Mouse (Mus musculus): ENCODE data around the gene Vmn1r189. TPM values are rescaled to one million over a fixed set of nuclear protein-coding genes. Genes with fewer than 3 reads are reported as not detected.
"Not testable (repeated sequence)": the region's sequence is repeated elsewhere in the genome, so short reads cannot be mapped to it uniquely, and the experiment has no call there.

The Vmn1r189 gene
- not detected in 2 replicates for polyA plus RNA-seq (2011; ENCODE audit: insufficient read depth, insufficient read length, low replicate concordance, missing spikeins)

DNA sequence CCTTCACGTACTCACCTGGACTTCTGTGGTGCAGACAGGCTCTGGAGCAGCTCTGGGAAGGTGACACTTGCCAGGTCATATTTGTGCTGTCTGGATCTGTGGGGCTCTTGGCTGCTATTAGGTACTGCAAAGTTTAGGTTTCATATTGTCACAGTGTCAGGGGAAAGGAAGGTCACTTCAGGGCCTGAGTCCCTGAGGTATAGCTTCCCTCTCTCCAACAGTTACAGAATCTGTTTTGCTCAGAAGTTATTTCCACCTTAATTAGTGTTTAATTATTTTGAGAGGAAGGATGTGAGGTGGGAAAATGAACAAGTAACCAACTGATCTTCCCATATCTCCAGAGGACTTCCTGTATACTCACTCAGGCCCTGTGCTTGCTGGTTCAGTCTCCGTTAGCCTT lies at the start of gene Vmn1r189:
Gene Vmn1r189 (minus strand): TSS at position 101 of the 400 bp plus-strand sequence.
- H3K4me3 ChIP-seq (replicated peaks; ENCODE audit: control insufficient read depth, low read depth, low read length); H3K27ac ChIP-seq (ENCODE audit: control insufficient read depth, insufficient read depth, low read depth, low read length, poor library complexity); H3K4me1 ChIP-seq (ENCODE audit: control insufficient read depth, insufficient read depth, low read length): not testable (repeated sequence)
- 68% methylated on average over 2 of the region's 2 CpGs for WGBS

DNA sequence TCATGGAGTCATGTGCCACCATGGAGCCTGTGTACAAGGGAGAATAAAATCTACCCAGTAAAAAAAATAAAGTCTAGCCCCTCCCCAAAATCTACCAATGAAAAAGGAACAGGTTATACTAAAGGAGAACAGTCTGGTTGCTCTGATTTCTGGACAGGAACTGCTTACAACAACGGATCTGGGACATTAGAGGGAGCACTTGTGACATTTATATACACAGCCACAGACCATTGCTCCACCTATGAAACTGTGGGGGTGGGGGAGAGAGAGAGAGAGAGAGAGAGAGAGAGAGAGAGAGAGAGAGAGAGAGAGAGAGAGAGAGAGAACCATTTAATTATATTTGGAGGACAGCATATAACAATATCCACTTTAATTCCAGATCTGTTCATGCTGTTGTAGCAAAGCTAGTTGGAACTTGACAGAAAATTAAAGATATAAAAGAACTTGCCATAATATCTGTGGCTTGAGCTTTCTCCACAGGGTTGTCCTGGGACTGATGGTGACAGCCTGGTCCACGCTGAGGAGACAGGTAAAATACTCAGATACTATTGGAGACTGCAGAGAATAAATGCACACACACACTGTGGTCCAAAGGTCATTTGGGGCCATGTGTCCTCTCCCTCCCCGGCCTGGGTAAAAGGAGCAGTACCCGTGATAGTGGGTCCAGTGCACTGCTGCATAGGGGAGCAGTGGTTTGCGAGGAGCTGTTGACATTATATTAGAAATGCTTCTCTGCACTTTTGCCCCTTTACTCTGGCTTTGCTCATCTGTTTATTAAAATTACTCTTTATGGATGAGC lies 31.1 kb upstream of the Vmn1r189 start:
- H3K4me3 ChIP-seq (replicated peaks; ENCODE audit: control insufficient read depth, low read depth, low read length); H3K27ac ChIP-seq (ENCODE audit: control insufficient read depth, insufficient read depth, low read depth, low read length, poor library complexity); H3K4me1 ChIP-seq (ENCODE audit: control insufficient read depth, insufficient read depth, low read length): not testable (repeated sequence)
- WGBS, result 64% methylated on average over 5 of the region's 5 CpGs

DNA sequence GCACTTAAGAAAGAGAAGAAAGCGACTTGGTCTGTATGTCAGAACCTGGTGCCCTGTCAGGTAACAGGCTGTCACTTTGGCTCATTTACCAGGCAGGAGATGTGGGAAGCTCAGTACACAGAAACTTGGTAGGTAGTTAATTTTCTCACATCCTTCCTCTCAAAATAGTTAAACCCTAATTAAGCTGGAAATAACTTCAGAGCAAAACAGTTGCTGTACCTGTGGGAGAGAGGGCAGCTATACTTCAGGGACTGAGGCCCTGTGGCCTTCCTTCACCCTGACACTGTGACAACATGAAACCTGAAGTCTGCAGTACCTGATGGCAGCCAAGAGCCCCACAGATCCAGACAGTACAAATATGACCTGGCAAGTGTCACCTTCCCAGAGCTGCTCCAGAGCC lies 21.5 kb downstream of the Vmn1r189 start, which contains the start of gene Vmn1r188:
Gene Vmn1r188 (plus strand): TSS at position 301 of the 400 bp plus-strand sequence.
- 84% methylated on average over 1 of the region's 1 CpGs for WGBS
- H3K4me1 ChIP-seq (ENCODE audit: control insufficient read depth, insufficient read depth, low read length); H3K27ac ChIP-seq (ENCODE audit: control insufficient read depth, insufficient read depth, low read depth, low read length, poor library complexity); H3K4me3 ChIP-seq (replicated peaks; ENCODE audit: control insufficient read depth, low read depth, low read length): not testable (repeated sequence)

DNA sequence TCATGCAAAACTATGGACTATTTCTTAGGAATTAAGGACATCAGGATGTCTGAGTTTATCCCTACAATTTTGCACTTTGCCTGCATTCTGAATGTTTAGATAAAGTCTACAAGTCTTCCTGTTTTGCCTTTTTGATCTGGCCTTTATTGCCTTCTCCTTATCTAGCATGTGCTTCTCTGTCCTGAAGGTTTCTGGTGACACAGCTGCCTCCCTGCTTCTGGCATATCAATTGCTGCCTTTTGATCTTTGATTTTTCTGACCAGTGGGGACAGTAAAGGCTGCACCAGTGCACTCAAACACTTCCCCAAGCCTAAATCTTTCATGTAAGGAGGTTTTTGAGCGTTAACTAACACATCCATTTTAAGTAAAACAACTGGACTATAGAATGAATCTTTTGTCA lies 42.2 kb downstream of the Vmn1r189 start:
- WGBS, result 50% methylated on average over 1 of the region's 1 CpGs
- TF ChIP-seq POLR2A (IDR thresholded peaks at IDR 0.05; ENCODE audit: borderline replicate concordance, control insufficient read depth, low read depth, low read length), result no peak
- no peak for TF ChIP-seq CTCF (IDR thresholded peaks at IDR 0.05; ENCODE audit: control insufficient read depth, insufficient read depth, low read length)

DNA sequence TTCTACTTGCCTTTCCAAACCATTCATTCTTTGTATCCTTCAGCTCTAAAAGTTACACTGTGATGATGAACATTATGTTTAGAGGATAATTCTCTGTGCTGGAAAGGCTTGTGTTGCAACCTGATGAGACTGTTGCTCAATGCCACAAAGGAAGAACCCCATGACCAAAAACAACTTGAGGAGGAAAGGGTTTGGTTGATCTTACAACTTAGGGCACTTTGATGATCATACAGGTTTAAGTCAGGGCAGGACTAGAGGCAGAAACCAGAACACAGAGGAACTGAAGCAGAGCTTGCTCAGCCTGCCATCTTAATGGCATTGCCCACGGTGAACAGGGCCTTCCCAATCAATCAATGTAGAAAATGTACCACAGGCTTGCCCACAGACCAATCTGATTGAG lies 44.2 kb downstream of the Vmn1r189 start:
- H3K4me3 ChIP-seq (replicated peaks; ENCODE audit: control insufficient read depth, low read depth, low read length), result no peak overlapping the region
- 39% methylated on average over 1 of the region's 1 CpGs for WGBS
- H3K27ac ChIP-seq (ENCODE audit: control insufficient read depth, insufficient read depth, low read depth, low read length, poor library complexity), result no peak overlapping the region
- H3K4me1 ChIP-seq (ENCODE audit: control insufficient read depth, insufficient read depth, low read length), result no peaks in the 10 kb centered on the region
- TF ChIP-seq CTCF (IDR thresholded peaks at IDR 0.05; ENCODE audit: control insufficient read depth, insufficient read depth, low read length) (no peak), POLR2A (IDR thresholded peaks at IDR 0.05; ENCODE audit: borderline replicate concordance, control insufficient read depth, low read depth, low read length) (no peak)

More for the DNA sequence above, 42.2 kb downstream of the Vmn1r189 start:
- Histone ChIP-seq H3K4me1 (ENCODE audit: control insufficient read depth, insufficient read depth, low read length) (no peaks in the 10 kb centered on the region), H3K4me3 (replicated peaks; ENCODE audit: control insufficient read depth, low read depth, low read length) (no peak overlapping the region), H3K27ac (ENCODE audit: control insufficient read depth, insufficient read depth, low read depth, low read length, poor library complexity) (no peak overlapping the region)

DNA sequence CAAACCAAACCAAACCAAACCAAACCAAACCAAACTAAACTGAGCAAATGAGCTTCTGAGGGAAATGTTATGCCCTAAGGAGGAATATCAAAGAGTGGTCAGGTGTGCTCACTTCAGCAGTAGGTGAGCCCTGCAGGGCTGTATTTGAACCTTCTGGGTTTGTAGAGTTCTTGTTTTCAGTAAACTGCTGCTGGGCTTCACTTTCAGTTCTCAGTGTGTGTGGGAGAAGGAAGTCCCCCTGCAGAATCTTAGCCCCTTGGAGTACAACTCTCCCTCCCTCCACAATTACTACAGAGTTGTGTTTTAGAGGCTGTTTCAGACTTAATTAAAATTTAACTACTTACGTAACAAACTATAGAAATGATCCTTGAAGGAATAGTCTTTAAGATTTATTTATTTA lies 51.9 kb downstream of the Vmn1r189 start:
- no peak overlapping the region for H3K4me3 ChIP-seq (replicated peaks; ENCODE audit: control insufficient read depth, low read depth, low read length)
- H3K27ac ChIP-seq (ENCODE audit: control insufficient read depth, insufficient read depth, low read depth, low read length, poor library complexity), result no peak overlapping the region
- H3K4me1 ChIP-seq (ENCODE audit: control insufficient read depth, insufficient read depth, low read length), result peaks cover 1% of the 10 kb centered on the region; the same call in 1 of the 2 replicates
- 92% methylated on average over 1 of the region's 1 CpGs for WGBS
- TF ChIP-seq CTCF (IDR thresholded peaks at IDR 0.05; ENCODE audit: control insufficient read depth, insufficient read depth, low read length) (no peak), POLR2A (IDR thresholded peaks at IDR 0.05; ENCODE audit: borderline replicate concordance, control insufficient read depth, low read depth, low read length) (no peak)

DNA sequence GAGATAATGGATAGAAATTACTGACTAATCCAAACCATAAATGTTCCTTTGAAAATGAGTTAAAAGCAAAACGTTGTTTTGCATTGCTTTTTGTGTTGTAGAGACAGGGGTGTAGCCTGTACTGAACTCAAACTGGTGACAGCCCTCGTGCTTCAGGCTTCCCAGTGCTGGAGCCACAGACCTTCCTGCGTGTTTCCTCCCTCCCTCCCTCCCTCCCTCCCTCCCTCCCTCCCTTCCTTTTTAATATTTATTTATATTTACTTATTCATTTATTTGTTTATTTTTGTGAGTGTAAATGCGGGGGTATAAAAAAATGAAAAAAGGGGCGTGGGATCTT lies 54.1 kb downstream of the Vmn1r189 start:
- no peak overlapping the region for H3K4me3 ChIP-seq (replicated peaks; ENCODE audit: control insufficient read depth, low read depth, low read length)
- TF ChIP-seq POLR2A (IDR thresholded peaks at IDR 0.05; ENCODE audit: borderline replicate concordance, control insufficient read depth, low read depth, low read length) (no peak), CTCF (IDR thresholded peaks at IDR 0.05; ENCODE audit: control insufficient read depth, insufficient read depth, low read length) (no peak)
- WGBS, result 9% methylated on average over 5 of the region's 5 CpGs
- H3K27ac ChIP-seq (ENCODE audit: control insufficient read depth, insufficient read depth, low read depth, low read length, poor library complexity), result no peak overlapping the region
- H3K4me1 ChIP-seq (ENCODE audit: control insufficient read depth, insufficient read depth, low read length), result peaks cover 1% of the 10 kb centered on the region; the same call in 1 of the 2 replicates

DNA sequence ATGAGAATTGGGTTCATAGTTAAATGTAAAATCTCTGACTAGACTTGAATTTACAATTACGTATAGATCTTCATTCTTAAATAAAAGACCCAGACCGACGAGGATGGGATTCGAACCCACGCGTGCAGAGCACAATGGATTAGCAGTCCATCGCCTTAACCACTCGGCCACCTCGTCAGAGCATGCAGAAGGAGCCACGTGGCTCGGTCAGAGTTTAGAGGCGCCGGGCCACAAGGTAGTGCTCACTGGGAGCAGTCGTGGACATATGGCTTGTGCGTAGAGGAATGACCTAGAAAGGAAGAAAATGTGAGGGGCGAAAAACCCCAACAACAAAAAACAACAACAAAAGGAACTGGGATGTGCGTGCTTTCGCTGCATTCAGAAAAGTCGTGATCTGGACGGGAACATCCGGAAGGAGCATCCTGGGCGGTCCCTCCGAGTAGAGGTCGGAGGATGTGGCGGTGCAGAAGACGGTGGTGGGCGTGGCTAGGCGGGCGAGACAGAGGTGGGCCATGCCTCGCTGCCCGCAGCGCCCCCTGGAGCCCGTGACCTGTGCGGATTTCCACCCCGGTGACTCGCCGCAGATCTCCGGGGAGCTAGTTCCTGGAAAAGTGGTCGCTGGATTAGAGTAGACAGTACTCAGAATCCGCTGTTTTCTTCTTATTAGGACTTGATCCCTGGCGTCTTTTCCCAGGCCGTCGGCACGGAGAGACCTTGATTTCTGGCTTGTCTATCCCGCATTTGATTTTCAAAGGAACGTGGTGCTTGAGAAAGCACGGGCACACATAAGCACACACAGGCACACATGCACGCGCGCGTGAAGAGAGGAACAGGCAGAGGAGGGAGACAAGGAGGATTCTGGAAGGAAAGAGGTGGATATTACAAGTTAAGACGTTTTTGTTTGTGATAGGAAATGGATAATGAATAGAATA lies 54.8 kb downstream of the Vmn1r189 start:
- Histone ChIP-seq H3K4me1 (ENCODE audit: control insufficient read depth, insufficient read depth, low read length) (peaks cover 1% of the 10 kb centered on the region; the same call in 1 of the 2 replicates), H3K4me3 (replicated peaks; ENCODE audit: control insufficient read depth, low read depth, low read length) (peak overlapping the region; percentile 61), H3K27ac (ENCODE audit: control insufficient read depth, insufficient read depth, low read depth, low read length, poor library complexity) (peak overlapping the region; percentile 31)
- peak; percentile 76 for TF ChIP-seq CTCF (IDR thresholded peaks at IDR 0.05; ENCODE audit: control insufficient read depth, insufficient read depth, low read length)
- no peak for TF ChIP-seq POLR2A (IDR thresholded peaks at IDR 0.05; ENCODE audit: borderline replicate concordance, control insufficient read depth, low read depth, low read length)
- under 1% methylated on average over 52 of the region's 52 CpGs for WGBS

Other genes starting within 250 kb of the Vmn1r189 start
- 1.4 and 2.5 TPM in 2 replicates for gene Zfp184, start 160.7 kb downstream of the Vmn1r189 start, polyA plus RNA-seq (2011; ENCODE audit: insufficient read depth, insufficient read length, low replicate concordance, missing spikeins)
- not detected in 2 replicates for gene Pom121l2, start 124.6 kb downstream of the Vmn1r189 start, polyA plus RNA-seq (2011; ENCODE audit: insufficient read depth, insufficient read length, low replicate concordance, missing spikeins)
- gene Prss16, start 96.1 kb downstream of the Vmn1r189 start, polyA plus RNA-seq (2011; ENCODE audit: insufficient read depth, insufficient read length, low replicate concordance, missing spikeins), result 3.9 and 10.0 TPM in 2 replicates
- 31.8 and 40.4 TPM in 2 replicates for gene Hist1h2ah, start 70.3 kb downstream of the Vmn1r189 start, polyA plus RNA-seq (2011; ENCODE audit: insufficient read depth, insufficient read length, low replicate concordance, missing spikeins)
- 109 and 137 TPM in 2 replicates for gene Hist1h2bk, start 70.0 kb downstream of the Vmn1r189 start, polyA plus RNA-seq (2011; ENCODE audit: insufficient read depth, insufficient read length, low replicate concordance, missing spikeins)
- 144 and 216 TPM in 2 replicates for gene Hist1h4i, start 64.5 kb downstream of the Vmn1r189 start, polyA plus RNA-seq (2011; ENCODE audit: insufficient read depth, insufficient read length, low replicate concordance, missing spikeins)
- gene Hist1h2ag, start 62.9 kb downstream of the Vmn1r189 start, polyA plus RNA-seq (2011; ENCODE audit: insufficient read depth, insufficient read length, low replicate concordance, missing spikeins), result 11.7 and 42.0 TPM in 2 replicates
- 40.5 and 87.9 TPM in 2 replicates for gene Hist1h2bj, start 62.6 kb downstream of the Vmn1r189 start, polyA plus RNA-seq (2011; ENCODE audit: insufficient read depth, insufficient read length, low replicate concordance, missing spikeins)
- not detected in 2 replicates for gene Vmn1r188, start 21.4 kb downstream of the Vmn1r189 start, polyA plus RNA-seq (2011; ENCODE audit: insufficient read depth, insufficient read length, low replicate concordance, missing spikeins)
- not detected in 2 replicates for gene Vmn1r191, start 78.1 kb upstream of the Vmn1r189 start, polyA plus RNA-seq (2011; ENCODE audit: insufficient read depth, insufficient read length, low replicate concordance, missing spikeins)
- gene Vmn1r192, start 85.3 kb upstream of the Vmn1r189 start, polyA plus RNA-seq (2011; ENCODE audit: insufficient read depth, insufficient read length, low replicate concordance, missing spikeins), result not detected in 2 replicates
- gene Vmn1r193, start 117.3 kb upstream of the Vmn1r189 start, polyA plus RNA-seq (2011; ENCODE audit: insufficient read depth, insufficient read length, low replicate concordance, missing spikeins), result 0.42 and 0.72 TPM in 2 replicates
- not detected in 2 replicates for gene Vmn1r194, start 138.4 kb upstream of the Vmn1r189 start, polyA plus RNA-seq (2011; ENCODE audit: insufficient read depth, insufficient read length, low replicate concordance, missing spikeins)
- gene Vmn1r195, start 164.7 kb upstream of the Vmn1r189 start, polyA plus RNA-seq (2011; ENCODE audit: insufficient read depth, insufficient read length, low replicate concordance, missing spikeins), result not detected in 2 replicates
- not detected in 2 replicates for gene Vmn1r196, start 184.1 kb upstream of the Vmn1r189 start, polyA plus RNA-seq (2011; ENCODE audit: insufficient read depth, insufficient read length, low replicate concordance, missing spikeins)
- gene Vmn1r197, start 218.8 kb upstream of the Vmn1r189 start, polyA plus RNA-seq (2011; ENCODE audit: insufficient read depth, insufficient read length, low replicate concordance, missing spikeins), result not detected in 2 replicates
- not detected in 2 replicates for gene Vmn1r198, start 244.5 kb upstream of the Vmn1r189 start, polyA plus RNA-seq (2011; ENCODE audit: insufficient read depth, insufficient read length, low replicate concordance, missing spikeins)